Mouse (Mus musculus) heart, embryonic 14.5 days (tissue): ENCODE data around the gene 4933411K16Rik. TPM values are rescaled to one million over a fixed set of nuclear protein-coding genes. Genes with fewer than 3 reads are reported as not detected.

Experiments
- ATAC-seq: fragments of 200-750 bp; cut with Nextera tagmentation; 2 replicates; pipeline ENCODE4 v1.8.0; 2017; ENCODE audit warnings: low read depth, moderate TSS enrichment; ENCODE audit not compliant: insufficient number of reproducible peaks, insufficient read depth, low FRiP score
- H3K27ac ChIP-seq, 2 experiments: fragments of 200-500 bp in 1 of 2; fragments of 300-500 bp in 1 of 2; sonication (generic) in 1 of 2; replicated peaks in 1 of 2; 2 replicates each; pipeline ENCODE4 v1.5.1; 2012 to 2014; ENCODE audit warnings: low read depth in 2 of 2, low read length in 2 of 2, control low read depth in 1 of 2, mild to moderate bottlenecking in 1 of 2, mixed read lengths in 1 of 2; ENCODE audit not compliant: control insufficient read depth in 1 of 2, insufficient read depth in 1 of 2
- H3K27me3 ChIP-seq: fragments of 300-500 bp; sonication (generic); 2 replicates; pipeline ENCODE4 v1.6.1; 2014; ENCODE audit warnings: mild to moderate bottlenecking, low read length, control low read depth; ENCODE audit not compliant: control insufficient read depth, insufficient read depth
- H3K36me3 ChIP-seq: fragments of 300-500 bp; sonication (generic); 2 replicates; pipeline ENCODE4 v1.6.1; 2014; ENCODE audit warnings: mild to moderate bottlenecking, control low read depth, low read length, mixed read lengths; ENCODE audit not compliant: control insufficient read depth, insufficient read depth
- H3K4me1 ChIP-seq, 2 experiments: fragments of 200-500 bp in 1 of 2; fragments of 300-500 bp in 1 of 2; sonication (generic) in 1 of 2; 2 replicates each; pipeline ENCODE4 v1.6.1; 2012 to 2014; ENCODE audit warnings: low read length in 2 of 2, control low read depth in 1 of 2, mixed read lengths in 1 of 2; ENCODE audit not compliant: control insufficient read depth in 2 of 2, insufficient read depth in 2 of 2
- H3K4me2 ChIP-seq: fragments of 300-500 bp; sonication (generic); 2 replicates; pipeline ENCODE4 v1.6.1; 2014; ENCODE audit warnings: mild to moderate bottlenecking, low read length
- H3K4me3 ChIP-seq, 2 experiments: fragments of 200-500 bp in 1 of 2; fragments of 300-500 bp in 1 of 2; sonication (generic) in 1 of 2; 2 replicates each; pipeline ENCODE4 v1.5.1; 2012 to 2014; ENCODE audit warnings: low read length in 2 of 2, mild to moderate bottlenecking in 2 of 2, control low read depth in 1 of 2, low read depth in 1 of 2, moderate library complexity in 1 of 2; ENCODE audit not compliant: control insufficient read depth in 1 of 2, insufficient read depth in 1 of 2
- H3K9ac ChIP-seq: fragments of 300-500 bp; sonication (generic); 2 replicates; pipeline ENCODE4 v1.6.1; 2014; ENCODE audit warnings: mild to moderate bottlenecking, low read length
- H3K9me3 ChIP-seq: fragments of 300-500 bp; sonication (generic); 2 replicates; pipeline ENCODE4 v1.6.1; 2016; ENCODE audit warnings: low read length, control low read depth; ENCODE audit not compliant: control insufficient read depth
- WGBS: fragments of 180-500 bp; shearing (Covaris S2); extraction: QIAGEN DNeasy Blood & Tissue Kit; methylation state at CpG from one replicate; pipeline ENCODE4 v1.1.7; 2014; 5-methylcytosine and 5-hydroxymethylcytosine counted together
- polyA plus RNA-seq: library from polyadenylated mRNA; unstranded; fragments of >200 nt; fragmentation: Nextera tagmentation; extraction: Ambion mirVana; gene quantifications from 2 replicates; pipeline ENCODE4 v1.2.1, GENCODE M21; 2014

4933411K16Rik gene
- polyA plus RNA-seq = not detected in 2 replicates

GRCm38 (mm10) chr19:42051948-42052347 is at the start of gene 4933411K16Rik:
Gene 4933411K16Rik (plus strand): TSS chr19:42052248.
- no peaks in the 10 kb centered on the region for H3K9me3 ChIP-seq
- no peaks in the 10 kb centered on the region for H3K36me3 ChIP-seq
- no peak within 1 kb of the TSS for H3K4me2 ChIP-seq
- peaks cover 0 to 2% of the 10 kb centered on the region in 2 experiments; a peak in 1 of 4 replicates for H3K4me1 ChIP-seq
- ATAC-seq = no peak
- H3K4me3 ChIP-seq = no peak within 1 kb of the TSS
- H3K9ac ChIP-seq = no peak within 1 kb of the TSS
- 66% methylated on average over 4 of the region's 4 CpGs for WGBS
- H3K27me3 ChIP-seq = no peaks in the 10 kb centered on the region
- no peak within 1 kb of the TSS for H3K27ac ChIP-seq

- 23% methylated on average over 6 of the region's 6 CpGs for WGBS
- H3K4me2 ChIP-seq = no peak overlapping the region
- peaks cover 49 to 65% of the 10 kb centered on the region in 2 experiments for H3K4me1 ChIP-seq
- no peaks in the 10 kb centered on the region for H3K36me3 ChIP-seq
- no peak for ATAC-seq
- H3K9me3 ChIP-seq = no peaks in the 10 kb centered on the region
- no peak overlapping the region for H3K4me3 ChIP-seq
- no peaks in the 10 kb centered on the region for H3K27me3 ChIP-seq
- peak overlapping the region in 1 of 2 experiments; percentile 3; a peak in 1 of 4 replicates for H3K27ac ChIP-seq
- H3K9ac ChIP-seq = no peak overlapping the region; the same call in 1 of the 2 replicates
These were observed 47.8 kb upstream of the 4933411K16Rik start for GRCm38 (mm10) chr19:42004258-42004657.

GRCm38 (mm10) chr19:42005616-42006015 is 46.4 kb upstream of the 4933411K16Rik start:
- no peak overlapping the region for H3K9ac ChIP-seq
- no peaks in the 10 kb centered on the region for H3K27me3 ChIP-seq
- H3K4me1 ChIP-seq = peaks cover 36 to 51% of the 10 kb centered on the region in 2 experiments
- H3K4me2 ChIP-seq = no peak overlapping the region
- ATAC-seq = no peak
- no peak overlapping the region for H3K27ac ChIP-seq
- no peaks in the 10 kb centered on the region for H3K36me3 ChIP-seq
- no peak overlapping the region for H3K4me3 ChIP-seq
- 27% methylated on average over 3 of the region's 3 CpGs for WGBS
- H3K9me3 ChIP-seq = no peaks in the 10 kb centered on the region

- Histone ChIP-seq H3K27ac (no peak overlapping the region), H3K27me3 (no peaks in the 10 kb centered on the region), H3K36me3 (no peaks in the 10 kb centered on the region), H3K4me1 (peaks cover 29 to 42% of the 10 kb centered on the region in 2 experiments), H3K9ac (no peak overlapping the region), H3K4me3 (no peak overlapping the region), H3K9me3 (no peaks in the 10 kb centered on the region), H3K4me2 (no peak overlapping the region)
- ATAC-seq = no peak
- 72% methylated on average over 8 of the region's 8 CpGs for WGBS
These were observed 45.5 kb upstream of the 4933411K16Rik start for GRCm38 (mm10) chr19:42006568-42006967.

- ATAC-seq = no peak
- 47% methylated on average over 3 of the region's 3 CpGs for WGBS
- peaks cover 29 to 42% of the 10 kb centered on the region in 2 experiments for H3K4me1 ChIP-seq
- H3K4me3 ChIP-seq = no peak overlapping the region
- H3K27ac ChIP-seq = peak overlapping the region; percentile 56 to 64
- H3K9me3 ChIP-seq = no peaks in the 10 kb centered on the region
- no peak overlapping the region for H3K4me2 ChIP-seq
- no peak overlapping the region for H3K9ac ChIP-seq
- H3K27me3 ChIP-seq = no peaks in the 10 kb centered on the region
- no peaks in the 10 kb centered on the region for H3K36me3 ChIP-seq
These were observed 43.5 kb upstream of the 4933411K16Rik start for GRCm38 (mm10) chr19:42008586-42008985.

DNA sequence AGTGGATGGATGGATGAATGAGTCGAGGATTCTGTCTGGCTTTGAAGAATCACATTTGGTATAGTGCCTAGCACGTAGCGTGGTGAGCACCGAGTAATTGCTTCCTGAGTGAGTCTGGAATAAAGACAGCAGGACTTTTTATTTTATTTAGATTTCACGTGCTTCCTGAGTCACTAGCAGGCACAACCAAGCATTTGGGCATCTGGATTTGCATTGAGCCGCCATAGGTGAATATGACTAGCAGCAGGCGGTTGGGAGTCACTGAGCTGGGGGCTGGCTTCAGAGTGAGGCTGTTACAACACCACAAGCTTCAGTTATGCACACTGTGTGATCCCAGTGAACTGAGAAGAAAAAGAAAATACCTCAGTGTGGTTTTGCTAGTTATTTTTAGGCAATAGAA is 43.0 kb upstream of the 4933411K16Rik start:
- 65% methylated on average over 7 of the region's 7 CpGs for WGBS
- Histone ChIP-seq H3K9me3 (no peaks in the 10 kb centered on the region), H3K9ac (no peak overlapping the region), H3K4me3 (no peak overlapping the region), H3K27ac (peak overlapping the region; percentile 56 to 64), H3K36me3 (no peaks in the 10 kb centered on the region), H3K27me3 (no peaks in the 10 kb centered on the region), H3K4me2 (no peak overlapping the region), H3K4me1 (peaks cover 29 to 42% of the 10 kb centered on the region in 2 experiments)
- ATAC-seq = no peak

DNA sequence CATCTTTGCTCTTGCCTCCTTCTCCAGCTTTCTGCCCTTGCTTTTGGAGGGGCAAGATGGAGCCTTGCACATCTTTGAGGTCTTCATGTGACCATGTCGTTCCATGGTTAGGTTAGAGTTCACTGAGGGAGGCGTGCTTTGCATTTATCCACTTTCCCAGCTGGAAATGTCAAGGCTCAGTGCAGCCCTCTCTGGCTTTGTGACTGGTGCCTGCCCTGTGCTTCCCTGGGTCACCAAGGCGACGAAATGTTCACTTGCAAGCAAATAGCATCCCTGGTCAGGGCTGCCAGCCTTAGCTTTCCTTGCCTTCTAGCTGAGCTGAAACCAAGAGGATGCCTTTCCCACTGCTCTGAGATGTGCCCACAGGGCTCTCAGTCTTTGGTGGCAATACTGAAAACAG is 41.6 kb upstream of the 4933411K16Rik start:
- Histone ChIP-seq H3K4me1 (peaks cover 22 to 28% of the 10 kb centered on the region in 2 experiments), H3K36me3 (no peaks in the 10 kb centered on the region), H3K27me3 (no peaks in the 10 kb centered on the region), H3K27ac (no peak overlapping the region), H3K9ac (no peak overlapping the region), H3K4me2 (no peak overlapping the region), H3K4me3 (no peak overlapping the region), H3K9me3 (no peaks in the 10 kb centered on the region)
- WGBS = 75% methylated on average over 4 of the region's 4 CpGs
- ATAC-seq = no peak

DNA sequence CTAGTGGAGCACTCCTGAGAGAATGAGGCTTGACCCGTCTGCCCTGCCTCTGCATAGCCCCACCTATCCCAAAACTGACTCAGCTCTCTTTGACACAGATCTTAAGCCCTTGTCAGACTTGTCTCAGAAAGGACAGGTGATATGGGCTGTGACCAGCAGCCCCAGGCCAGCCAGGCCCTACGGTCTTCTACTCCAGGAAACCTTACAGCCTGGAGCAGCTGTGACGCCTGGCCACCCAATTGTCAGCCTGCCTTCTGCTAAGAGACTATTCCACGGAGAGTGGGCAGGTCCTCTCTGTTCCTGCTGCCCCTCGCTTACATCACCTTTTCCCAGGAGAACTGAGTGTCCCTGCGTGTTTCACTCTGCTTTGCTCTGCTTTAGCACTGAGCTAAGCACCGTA is 40.9 kb upstream of the 4933411K16Rik start:
- Histone ChIP-seq H3K9ac (no peak overlapping the region), H3K27me3 (no peaks in the 10 kb centered on the region), H3K4me3 (no peak overlapping the region), H3K4me1 (peaks cover 18 to 22% of the 10 kb centered on the region in 2 experiments), H3K27ac (no peak overlapping the region), H3K4me2 (no peak overlapping the region), H3K9me3 (no peaks in the 10 kb centered on the region), H3K36me3 (no peaks in the 10 kb centered on the region)
- ATAC-seq = no peak
- WGBS = 82% methylated on average over 7 of the region's 7 CpGs
